Mouse (Mus musculus) hindbrain, embryonic 10.5 days (tissue): ENCODE data around the gene Olfr341. TPM values are rescaled to one million over a fixed set of nuclear protein-coding genes. Genes with fewer than 3 reads are reported as not detected.

Experiments used
- DNase-seq: peaks from one replicate; pipeline ENCODE4 v3.0.0-alpha.2; 2017; ENCODE audit warnings: low spot score
- H3K27ac ChIP-seq: fragments of 300-500 bp; sonication (generic); 2 replicates; pipeline ENCODE4 v1.5.1; 2016; ENCODE audit warnings: mild to moderate bottlenecking, moderate library complexity
- H3K27me3 ChIP-seq: fragments of 300-500 bp; sonication (generic); 2 replicates; pipeline ENCODE4 v1.6.1; 2016; ENCODE audit warnings: mild to moderate bottlenecking; ENCODE audit not compliant: poor library complexity, insufficient read depth, severe bottlenecking
- H3K36me3 ChIP-seq: fragments of 300-500 bp; sonication (generic); 2 replicates; pipeline ENCODE4 v1.6.1; 2016; ENCODE audit warnings: mild to moderate bottlenecking, moderate library complexity
- H3K4me1 ChIP-seq: fragments of 300-500 bp; sonication (generic); replicated peaks from 2 replicates; pipeline ENCODE4 v1.6.1; 2016; ENCODE audit warnings: mild to moderate bottlenecking
- H3K4me3 ChIP-seq: fragments of 300-500 bp; sonication (generic); 2 replicates; pipeline ENCODE4 v1.5.1; 2016; ENCODE audit warnings: mild to moderate bottlenecking, moderate library complexity
- H3K9me3 ChIP-seq: fragments of 300-500 bp; sonication (generic); 2 replicates; pipeline ENCODE4 v1.6.1; 2016; ENCODE audit warnings: mild to moderate bottlenecking, moderate library complexity
- WGBS: fragments of 180-500 bp; shearing (Covaris S2); methylation state at CpG from one replicate; pipeline ENCODE4 v1.1.7; 2016; 5-methylcytosine and 5-hydroxymethylcytosine counted together
- polyA plus RNA-seq: library from polyadenylated mRNA; unstranded; fragments of >200 nt; fragmentation: Nextera tagmentation; extraction: Ambion mirVana; gene quantifications from 2 replicates; pipeline ENCODE4 v1.2.1, GENCODE M21; 2016

Gene Olfr341
- polyA plus RNA-seq, result not detected in 2 replicates

GRCm38 (mm10) chr2:36482368-36482767, at the start of gene Olfr341:
Olfr341 (minus strand) TSS chr2:36482468.
- Histone ChIP-seq H3K27me3 (no peaks in the 10 kb centered on the region), H3K4me3 (no peak within 1 kb of the TSS), H3K27ac (no peak within 1 kb of the TSS), H3K9me3 (peaks cover 30% of the 10 kb centered on the region), H3K36me3 (no peaks in the 10 kb centered on the region), H3K4me1 (no peaks in the 10 kb centered on the region)
- DNase-seq, result no peak

GRCm38 (mm10) chr2:36524698-36525097, 42.4 kb upstream of the Olfr341 start, which contains the start of gene Olfr342:
Olfr342 (plus strand) TSS chr2:36524998.
- 69% methylated on average over 3 of the region's 3 CpGs for WGBS

GRCm38 (mm10) chr2:36473634-36474033, 8.6 kb downstream of the Olfr341 start:
- Histone ChIP-seq H3K27me3 (no peaks in the 10 kb centered on the region), H3K9me3 (peaks cover 36% of the 10 kb centered on the region)

More at GRCm38 (mm10) chr2:36524698-36525097, 42.4 kb upstream of the Olfr341 start, which contains the start of gene Olfr342:
- H3K4me1 ChIP-seq, result no peaks in the 10 kb centered on the region
- H3K9me3 ChIP-seq, result peaks cover 20% of the 10 kb centered on the region
- no peak for DNase-seq
- no peak within 1 kb of the TSS for H3K27ac ChIP-seq
- H3K27me3 ChIP-seq, result no peaks in the 10 kb centered on the region
- no peak within 1 kb of the TSS for H3K4me3 ChIP-seq
- no peaks in the 10 kb centered on the region for H3K36me3 ChIP-seq

GRCm38 (mm10) chr2:36452287-36452686, 30.0 kb downstream of the Olfr341 start, which contains the start of gene Olfr340:
Olfr340 (plus strand) TSS chr2:36452587.
- Histone ChIP-seq H3K36me3 (no peaks in the 10 kb centered on the region), H3K4me1 (no peaks in the 10 kb centered on the region), H3K4me3 (no peak within 1 kb of the TSS), H3K27ac (no peak within 1 kb of the TSS), H3K27me3 (no peaks in the 10 kb centered on the region), H3K9me3 (peaks cover 16% of the 10 kb centered on the region; the same call in 1 of the 2 replicates)
- no peak for DNase-seq
- 72% methylated on average over 1 of the region's 1 CpGs for WGBS

More at GRCm38 (mm10) chr2:36473634-36474033, 8.6 kb downstream of the Olfr341 start:
- no peak overlapping the region for H3K27ac ChIP-seq
- no peaks in the 10 kb centered on the region for H3K4me1 ChIP-seq
- no peak overlapping the region for H3K4me3 ChIP-seq
- no peaks in the 10 kb centered on the region for H3K36me3 ChIP-seq
- no peak for DNase-seq

Other genes with a start within 250 kb of the Olfr341 start
- gene Olfr338, start 108.9 kb downstream of the Olfr341 start, polyA plus RNA-seq, result not detected in 2 replicates
- not detected in 2 replicates for gene Olfr339, start 63.5 kb downstream of the Olfr341 start, polyA plus RNA-seq
- not detected in 2 replicates for gene Olfr340, start 29.9 kb downstream of the Olfr341 start, polyA plus RNA-seq
- not detected in 2 replicates for gene Olfr342, start 42.5 kb upstream of the Olfr341 start, polyA plus RNA-seq
- gene Olfr344, start 84.2 kb upstream of the Olfr341 start, polyA plus RNA-seq, result not detected in 2 replicates
- not detected in 2 replicates for gene Olfr345, start 157.6 kb upstream of the Olfr341 start, polyA plus RNA-seq
- gene Olfr346, start 203.3 kb upstream of the Olfr341 start, polyA plus RNA-seq, result not detected in 2 replicates
- gene Olfr347, start 249.4 kb upstream of the Olfr341 start, polyA plus RNA-seq, result not detected in 2 replicates